Mouse (Mus musculus): Measurements from ENCODE around the gene Trappc12. TPM values are rescaled to one million over a fixed set of nuclear protein-coding genes. Genes with fewer than 3 reads are reported as not detected.

The Trappc12 gene
- total RNA-seq, 1 experiment = 18.9 TPM

GRCm38 (mm10) chr12:28690730-28691129 is 59.5 kb downstream of the Trappc12 start:
- Histone ChIP-seq H3K4me1 (ENCODE audit: control insufficient read depth in 2 of 2, insufficient read depth in 2 of 2, low read length in 2 of 2, poor library complexity in 1 of 2) (peaks cover 0 to 10% of the 10 kb centered on the region in 2 experiments; a peak in 1 of 4 replicates), H3K4me3 (ENCODE audit: insufficient read depth in 1 of 2, low read depth in 1 of 2, low read length in 2 of 2, poor library complexity in 1 of 2, severe bottlenecking in 1 of 2) (no peak overlapping the region), H3K36me3 (ENCODE audit: control insufficient read depth, insufficient read depth, low read length, poor library complexity, severe bottlenecking) (peaks cover 14% of the 10 kb centered on the region; the same call in 1 of the 2 replicates), H3K9ac (ENCODE audit: insufficient read depth, low read depth, low read length, poor library complexity, severe bottlenecking) (no peak overlapping the region), H3K9me3 (ENCODE audit: control insufficient read depth, insufficient read depth, low read depth, low read length) (no peaks in the 10 kb centered on the region), H3K27ac (ENCODE audit: insufficient read depth, low read depth, low read length, poor library complexity, severe bottlenecking) (no peak overlapping the region)
- in situ Hi-C loops (cut with MboI; ENCODE audit: low sequenced_read_pairs in 2 of 2, unreplicated experiment in 2 of 2) = no loop called here
- no peak for DNase-seq (ENCODE audit: low read depth, low spot score)
- TF ChIP-seq ZNF384 (IDR thresholded peaks at IDR 0.05; ENCODE audit: low read depth, low read length) (no peak), CHD2 (IDR thresholded peaks at IDR 0.05; ENCODE audit: low read depth, low read length) (no peak), HCFC1 (IDR thresholded peaks at IDR 0.05; ENCODE audit: borderline replicate concordance, insufficient read depth, low read length) (no peak), MAFK (IDR thresholded peaks at IDR 0.05; ENCODE audit: insufficient read depth, low read depth, low read length) (no peak), ZC3H11A (IDR thresholded peaks at IDR 0.05; ENCODE audit: borderline replicate concordance, low read depth, low read length) (no peak)

GRCm38 (mm10) chr12:28688996-28689395 is 61.3 kb downstream of the Trappc12 start:
- in situ Hi-C loops (cut with MboI; ENCODE audit: low sequenced_read_pairs in 2 of 2, unreplicated experiment in 2 of 2) = no loop called here
- no peak overlapping the region for H3K27ac ChIP-seq (ENCODE audit: insufficient read depth, low read depth, low read length, poor library complexity, severe bottlenecking)
- peaks cover 13% of the 10 kb centered on the region; the same call in 1 of the 2 replicates for H3K36me3 ChIP-seq (ENCODE audit: control insufficient read depth, insufficient read depth, low read length, poor library complexity, severe bottlenecking)
- no peak overlapping the region for H3K9ac ChIP-seq (ENCODE audit: insufficient read depth, low read depth, low read length, poor library complexity, severe bottlenecking)
- TF ChIP-seq MAFK (IDR thresholded peaks at IDR 0.05; ENCODE audit: insufficient read depth, low read depth, low read length) (no peak), ZNF384 (IDR thresholded peaks at IDR 0.05; ENCODE audit: low read depth, low read length) (no peak), ZC3H11A (IDR thresholded peaks at IDR 0.05; ENCODE audit: borderline replicate concordance, low read depth, low read length) (no peak), CHD2 (IDR thresholded peaks at IDR 0.05; ENCODE audit: low read depth, low read length) (no peak), HCFC1 (IDR thresholded peaks at IDR 0.05; ENCODE audit: borderline replicate concordance, insufficient read depth, low read length) (no peak)
- peaks cover 0 to 3% of the 10 kb centered on the region in 2 experiments; a peak in 1 of 4 replicates for H3K4me1 ChIP-seq (ENCODE audit: control insufficient read depth in 2 of 2, insufficient read depth in 2 of 2, low read length in 2 of 2, poor library complexity in 1 of 2)
- no peaks in the 10 kb centered on the region for H3K9me3 ChIP-seq (ENCODE audit: control insufficient read depth, insufficient read depth, low read depth, low read length)
- H3K4me3 ChIP-seq (ENCODE audit: insufficient read depth in 1 of 2, low read depth in 1 of 2, low read length in 2 of 2, poor library complexity in 1 of 2, severe bottlenecking in 1 of 2) = no peak overlapping the region
- DNase-seq (ENCODE audit: low read depth, low spot score) = no peak

- 0 out of 2 replicates have a peak, but pooled peaks cover 1% of the 10 kb centered on the region for H3K9me3 ChIP-seq (ENCODE audit: control insufficient read depth, insufficient read depth, low read depth, low read length)
- no peak for DNase-seq (ENCODE audit: low read depth, low spot score)
- H3K36me3 ChIP-seq (ENCODE audit: control insufficient read depth, insufficient read depth, low read length, poor library complexity, severe bottlenecking) = peaks cover 16% of the 10 kb centered on the region
- in situ Hi-C loops (cut with MboI; ENCODE audit: low sequenced_read_pairs in 2 of 2, unreplicated experiment in 2 of 2) = no loop called here
- TF ChIP-seq HCFC1 (IDR thresholded peaks at IDR 0.05; ENCODE audit: borderline replicate concordance, insufficient read depth, low read length) (no peak), ZNF384 (IDR thresholded peaks at IDR 0.05; ENCODE audit: low read depth, low read length) (no peak), CHD2 (IDR thresholded peaks at IDR 0.05; ENCODE audit: low read depth, low read length) (no peak), MAFK (IDR thresholded peaks at IDR 0.05; ENCODE audit: insufficient read depth, low read depth, low read length) (no peak), ZC3H11A (IDR thresholded peaks at IDR 0.05; ENCODE audit: borderline replicate concordance, low read depth, low read length) (no peak)
- no peaks in the 10 kb centered on the region for H3K4me1 ChIP-seq (ENCODE audit: control insufficient read depth in 2 of 2, insufficient read depth in 2 of 2, low read length in 2 of 2, poor library complexity in 1 of 2)
- H3K4me3 ChIP-seq (ENCODE audit: insufficient read depth in 1 of 2, low read depth in 1 of 2, low read length in 2 of 2, poor library complexity in 1 of 2, severe bottlenecking in 1 of 2) = no peak overlapping the region
- no peak overlapping the region for H3K9ac ChIP-seq (ENCODE audit: insufficient read depth, low read depth, low read length, poor library complexity, severe bottlenecking)
- no peak overlapping the region for H3K27ac ChIP-seq (ENCODE audit: insufficient read depth, low read depth, low read length, poor library complexity, severe bottlenecking)
These were observed 63.9 kb downstream of the Trappc12 start for GRCm38 (mm10) chr12:28686199-28686879.

GRCm38 (mm10) chr12:28685771-28686170 is 64.5 kb downstream of the Trappc12 start:
- in situ Hi-C loops (cut with MboI; ENCODE audit: low sequenced_read_pairs in 2 of 2, unreplicated experiment in 2 of 2) = no loop called here
- H3K9me3 ChIP-seq (ENCODE audit: control insufficient read depth, insufficient read depth, low read depth, low read length) = 0 out of 2 replicates have a peak, but pooled peaks cover 1% of the 10 kb centered on the region
- H3K4me3 ChIP-seq (ENCODE audit: insufficient read depth in 1 of 2, low read depth in 1 of 2, low read length in 2 of 2, poor library complexity in 1 of 2, severe bottlenecking in 1 of 2) = no peak overlapping the region
- no peak for TF ChIP-seq CHD2 (IDR thresholded peaks at IDR 0.05; ENCODE audit: low read depth, low read length)
- TF ChIP-seq ZC3H11A (IDR thresholded peaks at IDR 0.05; ENCODE audit: borderline replicate concordance, low read depth, low read length) = no peak
- no peak for TF ChIP-seq ZNF384 (IDR thresholded peaks at IDR 0.05; ENCODE audit: low read depth, low read length)
- TF ChIP-seq HCFC1 (IDR thresholded peaks at IDR 0.05; ENCODE audit: borderline replicate concordance, insufficient read depth, low read length) = no peak
- no peak for TF ChIP-seq MAFK (IDR thresholded peaks at IDR 0.05; ENCODE audit: insufficient read depth, low read depth, low read length)
- DNase-seq (ENCODE audit: low read depth, low spot score) = no peak
- no peaks in the 10 kb centered on the region for H3K4me1 ChIP-seq (ENCODE audit: control insufficient read depth in 2 of 2, insufficient read depth in 2 of 2, low read length in 2 of 2, poor library complexity in 1 of 2)
- H3K9ac ChIP-seq (ENCODE audit: insufficient read depth, low read depth, low read length, poor library complexity, severe bottlenecking) = no peak overlapping the region
- H3K36me3 ChIP-seq (ENCODE audit: control insufficient read depth, insufficient read depth, low read length, poor library complexity, severe bottlenecking) = peaks cover 17% of the 10 kb centered on the region
- H3K27ac ChIP-seq (ENCODE audit: insufficient read depth, low read depth, low read length, poor library complexity, severe bottlenecking) = no peak overlapping the region

Data from ES-E14 (cell line).